Mouse (Mus musculus) E14TG2a.4 (cell line): Measurements from ENCODE around the gene Matn1.

Experiments used
- CTCF ChIP-seq: conservative IDR thresholded peaks from 2 replicates; pipeline ENCODE4 v1.5.1; 2014; ENCODE audit warnings: low read length
- POU5F1 ChIP-seq: IDR thresholded peaks from 2 replicates; pipeline ENCODE4 v1.6.1; 2014; ENCODE audit warnings: low read length, borderline replicate concordance

DNA sequence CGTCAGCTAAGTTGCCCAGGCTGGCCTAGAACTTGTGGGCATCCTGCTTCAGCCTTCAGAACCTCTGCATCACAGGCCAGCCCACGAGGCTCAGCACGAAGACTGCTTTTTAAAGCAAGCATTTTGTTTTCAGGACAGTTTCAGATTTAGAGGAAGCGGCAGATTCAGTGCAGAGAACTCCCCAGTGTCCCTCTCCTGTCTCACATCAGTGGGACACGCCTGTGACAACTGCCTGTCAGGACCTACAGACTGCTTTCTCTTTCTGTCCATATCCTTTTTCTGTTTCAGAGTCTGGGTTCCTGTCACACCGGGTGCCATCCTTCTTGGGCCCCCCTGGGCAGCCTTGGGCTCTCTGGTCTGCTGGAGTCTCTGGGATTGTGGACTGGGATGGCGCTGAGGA lies 27.5 kb upstream of the Matn1 start:
- TF ChIP-seq CTCF (no peak), POU5F1 (no peak)
